Comparison of ENCODE assay signal across 8 mouse cellular contexts in the genomic region with DNA sequence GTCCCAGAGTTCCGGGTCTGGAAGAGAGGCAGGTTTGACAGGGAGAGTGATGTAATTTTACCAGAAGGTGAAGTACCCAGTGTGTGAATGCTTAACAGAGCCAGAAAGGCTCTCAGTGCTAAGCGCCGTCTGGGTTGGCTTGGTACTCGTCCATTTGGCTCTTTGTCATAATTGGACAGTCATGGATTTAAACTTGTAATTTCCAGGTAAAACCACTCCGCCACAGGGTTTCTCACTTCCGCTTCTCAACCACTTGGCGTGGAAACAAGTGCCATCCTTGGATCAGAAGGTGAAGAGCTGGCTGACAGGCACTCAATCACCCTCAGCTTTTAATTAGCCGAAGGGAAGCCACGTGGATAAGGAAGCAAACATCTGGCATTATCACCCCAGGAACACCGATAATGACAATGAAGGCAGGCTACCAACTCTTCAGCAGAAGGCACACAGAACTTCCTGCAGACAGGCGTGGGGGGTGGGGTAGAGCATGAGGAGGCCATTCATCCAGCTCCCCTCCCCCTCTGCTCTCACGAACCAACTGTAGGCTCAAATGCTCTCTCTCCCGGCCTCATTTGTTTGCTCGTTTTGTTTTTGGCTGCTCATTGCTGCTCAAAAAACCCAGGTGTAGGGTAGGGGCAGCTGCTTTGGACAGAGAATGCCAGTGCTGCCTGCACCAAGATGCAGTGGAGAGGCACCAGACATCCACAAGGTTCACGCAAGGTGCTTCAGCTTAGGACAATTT.
DNase-seq lines count a peak whose midpoint lies in the region; ATAC-seq and TF ChIP-seq lines count a peak whose summit lies in the region.

No protein-coding gene starts in this region.

- ATAC-seq in hindbrain, embryonic 15.5 days (ENCODE audit: low FRiP score, low read depth), result peak; percentile 75
- peak; percentile 64 for ATAC-seq in lung, postnatal 0 days
- ATAC-seq in stomach, embryonic 15.5 days (ENCODE audit: insufficient read depth, low FRiP score, low read depth), result no peak

- peak overlapping the region; percentile 78 for H3K27ac ChIP-seq in hindbrain, embryonic 15.5 days (replicated peaks)
- no peak overlapping the region for H3K27ac ChIP-seq in lung, postnatal 0 days (ENCODE audit: low read length)
- peak overlapping the region; percentile 75; the same call in 1 of the 2 replicates for H3K27ac ChIP-seq in stomach, embryonic 15.5 days

- H3K4me2 ChIP-seq in hindbrain, embryonic 15.5 days, result peak overlapping the region; percentile 49
- peak overlapping the region; percentile 38 for H3K4me2 ChIP-seq in lung, postnatal 0 days (replicated peaks; ENCODE audit: low read depth, low read length)
- peak overlapping the region; percentile 53 for H3K4me2 ChIP-seq in stomach, embryonic 15.5 days

- TF ChIP-seq EP300 in lung, postnatal 0 days (IDR thresholded peaks at IDR 0.05), result 0 out of 2 replicates have a peak, but pooled peaks have one; percentile 17

- H3K36me3 ChIP-seq in hindbrain, embryonic 15.5 days, result no peaks in the 10 kb centered on the region
- no peaks in the 10 kb centered on the region for H3K36me3 ChIP-seq in lung, postnatal 0 days (ENCODE audit: insufficient read depth, low read length)
- no peaks in the 10 kb centered on the region for H3K36me3 ChIP-seq in stomach, embryonic 15.5 days

- 0 out of 2 replicates have a peak overlapping the region, but pooled peaks have one; percentile 10 for H3K4me3 ChIP-seq in hindbrain, embryonic 15.5 days
- peak overlapping the region; percentile 10; the same call in 1 of the 2 replicates for H3K4me3 ChIP-seq in lung, postnatal 0 days (ENCODE audit: low read depth, low read length)
- peak overlapping the region; percentile 0; the same call in 1 of the 2 replicates for H3K4me3 ChIP-seq in stomach, embryonic 15.5 days (replicated peaks)

- no peaks in the 10 kb centered on the region for H3K27me3 ChIP-seq in hindbrain, embryonic 15.5 days
- H3K27me3 ChIP-seq in lung, postnatal 0 days (replicated peaks; ENCODE audit: insufficient read depth, low read length), result no peaks in the 10 kb centered on the region
- H3K27me3 ChIP-seq in stomach, embryonic 15.5 days (replicated peaks), result no peaks in the 10 kb centered on the region

- TF ChIP-seq CTCF in lung, postnatal 0 days (IDR thresholded peaks at IDR 0.05), result no peak

- peak overlapping the region; percentile 13; the same call in 1 of the 2 replicates for H3K9ac ChIP-seq in hindbrain, embryonic 15.5 days
- H3K9ac ChIP-seq in lung, postnatal 0 days (replicated peaks; ENCODE audit: low read depth), result no peak overlapping the region
- 0 out of 2 replicates have a peak overlapping the region, but pooled peaks have one; percentile 5 for H3K9ac ChIP-seq in stomach, embryonic 15.5 days

- peaks cover 41% of the 10 kb centered on the region for H3K4me1 ChIP-seq in hindbrain, embryonic 15.5 days (replicated peaks)
- H3K4me1 ChIP-seq in lung, postnatal 0 days (ENCODE audit: insufficient read depth, low read depth, low read length), result peaks cover 13% of the 10 kb centered on the region
- peaks cover 32% of the 10 kb centered on the region for H3K4me1 ChIP-seq in stomach, embryonic 15.5 days

- H3K9me3 ChIP-seq in hindbrain, embryonic 15.5 days, result no peaks in the 10 kb centered on the region
- no peaks in the 10 kb centered on the region for H3K9me3 ChIP-seq in lung, postnatal 0 days (ENCODE audit: low read length)
- H3K9me3 ChIP-seq in stomach, embryonic 15.5 days, result no peaks in the 10 kb centered on the region

- peak; percentile 11 for DNase-seq in right cerebral cortex, postnatal 14 days
- DNase-seq in right cerebral cortex, adult 18-20 months, result no peak
- DNase-seq in embryo, embryonic 10.5 days (ENCODE audit: low spot score), result peak; percentile 81
- peak; percentile 78 for DNase-seq in lung, postnatal 0 days (ENCODE audit: low spot score)
- no peak for DNase-seq in layer of hippocampus, postnatal 25 days (ENCODE audit: extremely low spot score in 1 of 2, low spot score in 1 of 2)
- no peak for DNase-seq in urinary bladder, postnatal 36 days (ENCODE audit: low spot score in 2 of 2)

- WGBS in hindbrain, embryonic 15.5 days, result 10% methylated on average over 15 of the region's 15 CpGs
- 10% methylated on average over 15 of the region's 15 CpGs for WGBS in lung, postnatal 0 days
- WGBS in stomach, embryonic 15.5 days, result 16% methylated on average over 15 of the region's 15 CpGs

Comparison
In these comparisons a context has a peak if more than half of its experiments do, and no peak if none do; other contexts are left out.
1. DNase-seq: peak in right cerebral cortex, postnatal 14 days (single experiment), embryo, embryonic 10.5 days (single experiment) and lung, postnatal 0 days (single experiment); none in right cerebral cortex, adult 18-20 months (single experiment), layer of hippocampus, postnatal 25 days (0 of 2) and urinary bladder, postnatal 36 days (0 of 2).
2. Peak in every context shown above with its lines, with median percentiles within 50 percentile points of each other: H3K4me2 ChIP-seq and H3K4me3 ChIP-seq.